Mouse (Mus musculus): ENCODE measurements at regions not wholly inside any gene's neighbourhood (a gene's known extent, or its start where the extent isn't known, plus 50 kb on each side); places are given as distances from the start of the nearest gene placed in this dataset.

DNA sequence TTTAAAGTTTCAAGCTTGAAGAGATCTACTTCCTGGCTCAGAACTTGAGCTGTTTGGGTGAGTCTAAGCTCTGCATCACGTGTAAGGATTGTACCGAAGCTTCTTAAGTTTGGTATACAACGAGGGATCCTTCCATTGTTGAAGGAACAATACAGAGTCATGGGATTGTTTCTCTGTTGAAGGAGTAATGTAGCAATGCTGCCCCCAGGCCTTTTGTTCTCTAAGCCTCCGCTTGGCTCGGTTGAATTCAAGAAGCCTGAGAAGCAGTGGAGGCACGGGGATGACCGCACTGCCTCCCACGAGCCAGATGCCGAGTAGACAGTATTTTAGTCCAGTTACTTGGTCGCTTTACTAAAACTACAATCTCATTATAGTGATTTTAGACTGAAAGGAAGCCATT lies 90.9 kb upstream of the Nampt start:
- TF ChIP-seq CTCF (IDR thresholded peaks at IDR 0.05; ENCODE audit: low read depth, low read length) (no peak), GATA2 (IDR thresholded peaks at IDR 0.05; ENCODE audit: borderline replicate concordance, low read depth, low read length) (no peak), TAL1 (conservative IDR thresholded peaks at IDR 0.05; ENCODE audit: low read depth, low read length) (no peak), GATA1 (IDR thresholded peaks at IDR 0.05; ENCODE audit: borderline replicate concordance, low read length) (no peak), POLR2AphosphoS5 (IDR thresholded peaks at IDR 0.05; ENCODE audit: insufficient replicate concordance, low read depth, low read length) (no peak)
